Mouse (Mus musculus): ENCODE measurements at regions not wholly inside any gene's neighbourhood (a gene's known extent, or its start where the extent isn't known, plus 50 kb on each side); places are given as distances from the start of the nearest gene placed in this dataset.

DNA sequence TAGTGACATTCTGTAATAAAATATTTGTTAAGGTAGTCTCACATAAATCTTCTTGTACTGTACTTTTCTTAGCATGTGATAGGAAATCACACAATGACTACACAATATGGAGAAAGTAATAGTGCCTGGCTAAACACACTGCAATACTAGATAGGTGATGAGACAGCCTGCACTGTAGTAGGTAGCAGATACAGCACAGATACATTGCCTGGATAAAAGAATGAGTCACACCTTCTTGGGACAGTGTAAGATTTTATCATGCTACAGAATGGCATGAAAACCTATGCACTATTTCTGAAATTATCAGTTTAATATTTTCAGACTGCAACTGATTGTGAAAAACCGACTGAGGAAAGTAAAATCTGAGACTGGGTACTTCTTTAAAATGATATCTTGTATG is 1855.2 kb upstream of the Lrrc6 start:
- TF ChIP-seq GATA1 (IDR thresholded peaks at IDR 0.05; ENCODE audit: low read depth, low read length): peak; percentile 56; the same call in 1 of the 2 replicates
- TF ChIP-seq ZMIZ1 (IDR thresholded peaks at IDR 0.05; ENCODE audit: low read depth, low read length): no peak
- peak in 1 of 2 experiments; percentile 43; a peak in 2 of 4 replicates for TF ChIP-seq EP300 (IDR thresholded peaks at IDR 0.05; ENCODE audit: low read depth in 1 of 2, low read length in 2 of 2)

All from MEL (cell line).